Comparison of ENCODE assay signal across 9 mouse cellular contexts in the genomic region with DNA sequence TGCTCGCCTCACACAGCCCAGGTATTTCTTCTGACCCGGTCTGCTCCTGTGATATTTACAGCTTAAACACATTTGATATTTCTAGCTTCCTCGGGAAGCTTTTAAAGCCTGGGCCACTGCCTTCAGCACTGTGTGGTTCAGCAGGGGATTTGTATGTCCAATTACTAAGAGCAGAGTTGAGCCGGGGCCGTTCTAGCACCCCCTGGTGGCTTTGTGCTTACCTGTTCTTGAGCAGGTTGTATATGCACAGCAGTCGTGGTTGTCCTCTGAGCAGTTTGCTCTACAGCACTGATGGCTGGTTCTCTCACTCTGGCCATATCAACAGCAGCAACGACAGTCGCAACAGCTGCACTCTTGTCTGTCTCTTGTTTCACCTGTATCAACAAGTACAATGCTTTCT. TPM values are rescaled to one million over a fixed set of nuclear protein-coding genes. Genes with fewer than 3 reads are reported as not detected.
DNase-seq lines count a peak whose midpoint lies in the region; ATAC-seq and TF ChIP-seq lines count a peak whose summit lies in the region.
"Had no signal": no experiment of that assay in that cellular context is flagged by ENCODE, and none has a peak within 500 bp of the region (broad histone marks: within the 10 kb centered on the region; RNA-seq: fewer than 3 reads in every experiment).

No protein-coding gene starts in this region.

- H3K27ac ChIP-seq in ES-E14 (ENCODE audit: insufficient read depth, low read depth, low read length, poor library complexity, severe bottlenecking), result no peak overlapping the region
- H3K27ac ChIP-seq in embryonic facial prominence, embryonic 12.5 days, result no peak overlapping the region
- H3K27ac ChIP-seq in hindbrain, embryonic 12.5 days, result no peak overlapping the region
- H3K27ac ChIP-seq: macrophage had no signal

- 0 out of 2 replicates have a peak, but pooled peaks have one; percentile 85 for ATAC-seq in embryonic facial prominence, embryonic 12.5 days (ENCODE audit: insufficient number of reproducible peaks, insufficient read depth, low FRiP score, low TSS enrichment)
- peak; percentile 70; the same call in 1 of the 2 replicates for ATAC-seq in hindbrain, embryonic 12.5 days (ENCODE audit: low FRiP score)
- no peak for ATAC-seq in erythroblast, adult 5-6 weeks (replicated peaks; ENCODE audit: low FRiP score, poor library complexity, severe bottlenecking)

- WGBS in embryonic facial prominence, embryonic 12.5 days, result 29% methylated on average over 8 of the region's 8 CpGs
- WGBS in hindbrain, embryonic 12.5 days, result 32% methylated on average over 8 of the region's 8 CpGs

- no peaks in the 10 kb centered on the region for H3K27me3 ChIP-seq in embryonic facial prominence, embryonic 12.5 days
- H3K27me3 ChIP-seq in hindbrain, embryonic 12.5 days, result no peaks in the 10 kb centered on the region

- peak; percentile 74 for DNase-seq in ES-E14 (ENCODE audit: low read depth, low spot score)
- DNase-seq in adrenal gland, postnatal 36 days, result peak; percentile 74 to 84
- DNase-seq in layer of hippocampus, postnatal 10 days (ENCODE audit: low spot score in 2 of 2), result peak; percentile 78 to 79
- peak; percentile 71 for DNase-seq in lung, postnatal 25 days (ENCODE audit: low spot score)
- peak; percentile 57 for DNase-seq in retina, postnatal 7 days (ENCODE audit: low read depth, low spot score)

- no peaks in the 10 kb centered on the region for H3K9me3 ChIP-seq in ES-E14 (ENCODE audit: control insufficient read depth, insufficient read depth, low read depth, low read length)
- H3K9me3 ChIP-seq in embryonic facial prominence, embryonic 12.5 days, result no peaks in the 10 kb centered on the region
- no peaks in the 10 kb centered on the region for H3K9me3 ChIP-seq in hindbrain, embryonic 12.5 days (replicated peaks)

- in situ Hi-C loops in ES-E14 (cut with MboI; ENCODE audit: low sequenced_read_pairs in 2 of 2, unreplicated experiment in 2 of 2), result loop anchor here in 1 of 2 experiments (25.0 kb wide), 1 partner anchor 743 kb away; no protein-coding TSS in a partner anchor

- no peak overlapping the region for H3K4me2 ChIP-seq in embryonic facial prominence, embryonic 12.5 days (replicated peaks)
- no peak overlapping the region for H3K4me2 ChIP-seq in hindbrain, embryonic 12.5 days (replicated peaks)

- H3K4me1 ChIP-seq in ES-E14 (ENCODE audit: control insufficient read depth in 2 of 2, insufficient read depth in 2 of 2, low read length in 2 of 2, poor library complexity in 1 of 2), result no peaks in the 10 kb centered on the region
- no peaks in the 10 kb centered on the region for H3K4me1 ChIP-seq in embryonic facial prominence, embryonic 12.5 days
- H3K4me1 ChIP-seq in hindbrain, embryonic 12.5 days, result no peaks in the 10 kb centered on the region

- no peaks in the 10 kb centered on the region for H3K36me3 ChIP-seq in ES-E14 (ENCODE audit: control insufficient read depth, insufficient read depth, low read length, poor library complexity, severe bottlenecking)
- no peaks in the 10 kb centered on the region for H3K36me3 ChIP-seq in embryonic facial prominence, embryonic 12.5 days
- H3K36me3 ChIP-seq in hindbrain, embryonic 12.5 days, result no peaks in the 10 kb centered on the region

- no peak overlapping the region for H3K9ac ChIP-seq in ES-E14 (ENCODE audit: insufficient read depth, low read depth, low read length, poor library complexity, severe bottlenecking)
- no peak overlapping the region for H3K9ac ChIP-seq in embryonic facial prominence, embryonic 12.5 days
- no peak overlapping the region for H3K9ac ChIP-seq in hindbrain, embryonic 12.5 days

- H3K4me3 ChIP-seq in ES-E14 (ENCODE audit: insufficient read depth in 1 of 2, low read depth in 1 of 2, low read length in 2 of 2, poor library complexity in 1 of 2, severe bottlenecking in 1 of 2), result no peak overlapping the region
- no peak overlapping the region for H3K4me3 ChIP-seq in embryonic facial prominence, embryonic 12.5 days
- H3K4me3 ChIP-seq in hindbrain, embryonic 12.5 days, result no peak overlapping the region

TF ChIP-seq in ES-E14, 5 proteins besides CTCF, POLR2A, EP300 and RAD21:
- TF ChIP-seq HCFC1 (IDR thresholded peaks at IDR 0.05; ENCODE audit: borderline replicate concordance, insufficient read depth, low read length), result no peak

RNA-seq across cellular contexts. Expression of gene Ttn, which starts 13.4 kb away (rescaled TPM):
- 10.3 and 19.9 TPM in 2 replicates for total RNA-seq in ES-E14 (2012; rRNA removed)
- 1 to 10 TPM in 1 of 2 experiments, under 1 TPM in 1; 0.10 to 1.1 TPM for total RNA-seq in adrenal gland, postnatal 36 days (2021)
- 21.9 and 24.1 TPM in 2 replicates for polyA plus RNA-seq in embryonic facial prominence, embryonic 12.5 days (2016; fragmentation: Nextera tagmentation; extraction: Ambion mirVana)
- polyA plus RNA-seq in hindbrain, embryonic 12.5 days (2016; fragmentation: Nextera tagmentation; extraction: Ambion mirVana), result 2.5 and 19.0 TPM in 2 replicates
- total RNA-seq in layer of hippocampus, postnatal 10 days (2021), result 1 to 10 TPM; 3.4 to 6.6 TPM
- not detected in 2 replicates for total RNA-seq in erythroblast, adult 5-6 weeks (2015; ENCODE audit: low replicate concordance)
- under 0.01 and 0.14 TPM in 2 replicates for total RNA-seq in erythroblast, adult 5-6 weeks (2017; ENCODE audit: low replicate concordance)
- polyA plus RNA-seq: macrophage had no signal
